Mouse (Mus musculus) heart, adult 2 months (tissue): ENCODE results near the gene Metap1d.

Experiments
- CTCF ChIP-seq: fragments of 200-600 bp; IDR thresholded peaks from 2 replicates; pipeline ENCODE4 v1.8.1; 2022; ENCODE audit warnings: antibody characterized with exemption, mild to moderate bottlenecking, moderate library complexity
- EP300 ChIP-seq: fragments of 200-500 bp; IDR thresholded peaks from 2 replicates; pipeline ENCODE4 v1.6.1; 2011; ENCODE audit warnings: low read depth, low read length, control low read depth; ENCODE audit not compliant: insufficient read depth
- POLR2A ChIP-seq: fragments of 200-500 bp; IDR thresholded peaks from 2 replicates; pipeline ENCODE4 v1.6.1; 2011; ENCODE audit warnings: mild to moderate bottlenecking, low read depth, low read length, control low read depth; ENCODE audit not compliant: insufficient read depth

GRCm38 (mm10) chr2:71524763-71525162 lies 71.7 kb downstream of the Metap1d start:
- TF ChIP-seq CTCF (no peak), POLR2A (no peak), EP300 (no peak)
